Mouse (Mus musculus) heart, adult 11 months (tissue): ENCODE measurements at regions not wholly inside any gene's neighbourhood (a gene's known extent, or its start where the extent isn't known, plus 50 kb on each side); places are given as distances from the start of the nearest gene placed in this dataset.
A peak's percentile ranks its signal among the peaks of the same experiment; 100 is the strongest.

Experiments used
- DNase-seq: peaks from one replicate; pipeline ENCODE4 v3.0.0; 2022

GRCm38 (mm10) chr9:51379589-51379988 lies 50.9 kb upstream of the 1810046K07Rik start:
- peak; percentile 93 for DNase-seq

GRCm38 (mm10) chr9:51393921-51394320 lies 65.2 kb upstream of the 1810046K07Rik start:
- no peak for DNase-seq

GRCm38 (mm10) chr9:51394372-51394771 lies 65.7 kb upstream of the 1810046K07Rik start:
- peak; percentile 95 for DNase-seq

GRCm38 (mm10) chr9:51396801-51397200 lies 68.1 kb upstream of the 1810046K07Rik start:
- peak; percentile 41 for DNase-seq

- peak; percentile 64 for DNase-seq
Observed at GRCm38 (mm10) chr9:51397589-51398220, 69.0 kb upstream of the 1810046K07Rik start.

GRCm38 (mm10) chr9:51398886-51399285 lies 70.2 kb upstream of the 1810046K07Rik start:
- peak; percentile 75 for DNase-seq

- peak; percentile 76 for DNase-seq
Observed at GRCm38 (mm10) chr9:51399356-51399755, 70.6 kb upstream of the 1810046K07Rik start.

- peak; percentile 71 for DNase-seq
Observed at GRCm38 (mm10) chr9:51401779-51402178, 73.1 kb upstream of the 1810046K07Rik start.

- DNase-seq: peak; percentile 71
Observed at GRCm38 (mm10) chr9:51407978-51408377, 79.3 kb upstream of the 1810046K07Rik start.

- no peak for DNase-seq
Observed at GRCm38 (mm10) chr9:51418923-51419482, 90.3 kb upstream of the 1810046K07Rik start.

GRCm38 (mm10) chr9:51422553-51422952 lies 93.8 kb upstream of the 1810046K07Rik start:
- peak; percentile 25 for DNase-seq

- DNase-seq: no peak
Observed at GRCm38 (mm10) chr9:51423341-51423740, 94.6 kb upstream of the 1810046K07Rik start.

GRCm38 (mm10) chr9:51430426-51430825 lies 101.7 kb upstream of the 1810046K07Rik start:
- DNase-seq: no peak

- no peak for DNase-seq
Observed at GRCm38 (mm10) chr9:51437130-51437529, 108.4 kb upstream of the 1810046K07Rik start.

GRCm38 (mm10) chr9:51441773-51442381 lies 113.2 kb upstream of the 1810046K07Rik start:
- peak; percentile 87 for DNase-seq

- peak; percentile 78 for DNase-seq
Observed at GRCm38 (mm10) chr9:51455690-51456089, 127.0 kb upstream of the 1810046K07Rik start.

- no peak for DNase-seq
Observed at GRCm38 (mm10) chr9:51462463-51463024, 133.8 kb upstream of the 1810046K07Rik start.

- no peak for DNase-seq
Observed at GRCm38 (mm10) chr9:51470031-51470430, 141.3 kb upstream of the 1810046K07Rik start.

GRCm38 (mm10) chr9:51476511-51477056 lies 147.9 kb upstream of the 1810046K07Rik start:
- no peak for DNase-seq

GRCm38 (mm10) chr9:51487840-51488239 lies 159.1 kb upstream of the 1810046K07Rik start:
- DNase-seq: peak; percentile 86

GRCm38 (mm10) chr9:51507265-51507913 lies 178.7 kb upstream of the 1810046K07Rik start:
- DNase-seq: no peak

- peak; percentile 87 for DNase-seq
Observed at GRCm38 (mm10) chr9:51517643-51518042, 188.9 kb upstream of the 1810046K07Rik start.

GRCm38 (mm10) chr9:51518376-51518775 lies 189.7 kb upstream of the 1810046K07Rik start:
- peak; percentile 91 for DNase-seq
